ENCODE assay signal across 8 mouse cellular contexts in the genomic region with DNA sequence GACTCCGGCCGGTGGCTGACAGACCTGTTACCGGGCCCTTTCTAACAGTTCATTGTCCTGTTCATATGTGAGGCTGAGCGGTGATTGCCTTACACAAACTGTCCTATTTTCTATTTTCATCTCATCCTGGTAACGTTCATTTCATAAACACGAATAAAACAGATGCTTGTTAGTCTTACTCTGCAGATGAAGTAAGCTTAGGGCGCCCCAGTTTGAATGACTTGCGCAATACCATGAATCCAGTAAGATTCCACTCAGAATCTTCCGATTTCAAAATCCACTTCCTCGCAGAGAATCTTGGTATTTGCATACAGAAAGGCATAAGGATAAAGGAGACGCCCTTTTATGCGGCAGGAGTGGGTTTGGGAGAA. TPM values are rescaled to one million over a fixed set of nuclear protein-coding genes. Genes with fewer than 3 reads are reported as not detected.
DNase-seq lines count a peak whose midpoint lies in the region; ATAC-seq lines count a peak whose summit lies in the region.

No protein-coding gene starts in this region.

- no peaks in the 10 kb centered on the region for H3K27me3 ChIP-seq in heart, embryonic 11.5 days (ENCODE audit: control insufficient read depth, insufficient read depth, low read length)
- H3K27me3 ChIP-seq in hindbrain, embryonic 14.5 days (ENCODE audit: control insufficient read depth, insufficient read depth, low read length) = no peaks in the 10 kb centered on the region

- WGBS in heart, embryonic 11.5 days (ENCODE audit: insufficient replicate concordance) = 11% methylated on average over 12 of the region's 12 CpGs
- 7% methylated on average over 12 of the region's 12 CpGs for WGBS in hindbrain, embryonic 14.5 days

- H3K9me3 ChIP-seq in heart, embryonic 11.5 days (replicated peaks; ENCODE audit: control insufficient read depth, low read length) = no peaks in the 10 kb centered on the region
- no peaks in the 10 kb centered on the region for H3K9me3 ChIP-seq in hindbrain, embryonic 14.5 days (ENCODE audit: control insufficient read depth, low read length)

- peak overlapping the region; percentile 88 for H3K4me2 ChIP-seq in heart, embryonic 11.5 days
- peak overlapping the region; percentile 60 for H3K4me2 ChIP-seq in hindbrain, embryonic 14.5 days (replicated peaks)

- peaks cover 32% of the 10 kb centered on the region for H3K4me1 ChIP-seq in heart, embryonic 11.5 days (ENCODE audit: control insufficient read depth, insufficient read depth, low read length)
- H3K4me1 ChIP-seq in hindbrain, embryonic 14.5 days (replicated peaks; ENCODE audit: control insufficient read depth, insufficient read depth, low read length) = peaks cover 39% of the 10 kb centered on the region

- peak overlapping the region; percentile 95 for H3K4me3 ChIP-seq in heart, embryonic 11.5 days (ENCODE audit: low read depth, low read length)
- H3K4me3 ChIP-seq in hindbrain, embryonic 14.5 days (replicated peaks; ENCODE audit: low read length) = peak overlapping the region; percentile 88

- DNase-seq in heart, postnatal 10 days = no peak
- peak; percentile 66 for DNase-seq in NIH3T3 (ENCODE audit: low read depth)
- no peak for DNase-seq in hindbrain, embryonic 14.5 days (ENCODE audit: low spot score)
- no peak for DNase-seq in thymus, postnatal 0 days (ENCODE audit: low spot score)
- DNase-seq in B cell, adult 2 months = no peak
- no peak for DNase-seq in c-Kit-positive CD71-positive TER-119-positive erythroid progenitor cells, embryonic 14.5 days (ENCODE audit: low spot score)

- intact Hi-C loops in heart, postnatal 10 days (cut with DNase I) = loop anchor here (5.0 kb wide), 1 partner anchor 42 kb away; no protein-coding TSS in a partner anchor

- H3K36me3 ChIP-seq in heart, embryonic 11.5 days (ENCODE audit: control insufficient read depth, insufficient read depth, low read length) = no peaks in the 10 kb centered on the region
- H3K36me3 ChIP-seq in hindbrain, embryonic 14.5 days (replicated peaks; ENCODE audit: control insufficient read depth, insufficient read depth) = no peaks in the 10 kb centered on the region

- H3K27ac ChIP-seq in heart, embryonic 11.5 days (ENCODE audit: low read depth, low read length) = no peak overlapping the region
- H3K27ac ChIP-seq in hindbrain, embryonic 14.5 days = peak overlapping the region; percentile 63; the same call in 1 of the 2 replicates

- no peak for ATAC-seq in heart, embryonic 11.5 days (replicated peaks; ENCODE audit: insufficient number of reproducible peaks, low FRiP score, low TSS enrichment)
- no peak for ATAC-seq in hindbrain, embryonic 14.5 days (ENCODE audit: low FRiP score)
- ATAC-seq in megakaryocyte progenitor cell, adult 5-6 weeks (replicated peaks; ENCODE audit: poor library complexity) = peak; percentile 3; the same call in 1 of the 2 replicates

- peak overlapping the region; percentile 2 for H3K9ac ChIP-seq in heart, embryonic 11.5 days (ENCODE audit: low read depth, low read length)
- H3K9ac ChIP-seq in hindbrain, embryonic 14.5 days = peak overlapping the region; percentile 61

RNA-seq across cellular contexts. Expression of gene Cry2, which starts 0.5 kb away (rescaled TPM):
- 15.3 and 17.7 TPM in 2 replicates for polyA plus RNA-seq in heart, embryonic 11.5 days (2014; fragmentation: Nextera tagmentation; extraction: Ambion mirVana)
- total RNA-seq in heart, postnatal 10 days (2021) = 10 to 100 TPM; 25.6 to 30.9 TPM
- 34.6 and 35.5 TPM in 2 replicates for polyA plus RNA-seq in hindbrain, embryonic 14.5 days (2014; fragmentation: Nextera tagmentation; extraction: Ambion mirVana)
- 9.0 and 10.1 TPM in 2 replicates for total RNA-seq in megakaryocyte progenitor cell, adult 5-6 weeks (2015)
- total RNA-seq in megakaryocyte progenitor cell, adult 5-6 weeks (2017) = 7.4 and 10.9 TPM in 2 replicates
- polyA plus RNA-seq in thymus, postnatal 0 days (2015; fragmentation: Nextera tagmentation; extraction: Ambion mirVana) = 10.9 and 13.0 TPM in 2 replicates

RNA-seq across cellular contexts. Expression of gene Slc35c1, which starts 26.0 kb away (rescaled TPM):
- polyA plus RNA-seq in heart, embryonic 11.5 days (2014; fragmentation: Nextera tagmentation; extraction: Ambion mirVana) = 8.6 and 12.0 TPM in 2 replicates
- 1 to 10 TPM; 6.7 to 6.9 TPM for total RNA-seq in heart, postnatal 10 days (2021)
- 15.4 and 17.1 TPM in 2 replicates for polyA plus RNA-seq in hindbrain, embryonic 14.5 days (2014; fragmentation: Nextera tagmentation; extraction: Ambion mirVana)
- total RNA-seq in megakaryocyte progenitor cell, adult 5-6 weeks (2015) = 62.3 and 76.4 TPM in 2 replicates
- 16.5 and 19.3 TPM in 2 replicates for total RNA-seq in megakaryocyte progenitor cell, adult 5-6 weeks (2017)
- 24.3 and 29.7 TPM in 2 replicates for polyA plus RNA-seq in thymus, postnatal 0 days (2015; fragmentation: Nextera tagmentation; extraction: Ambion mirVana)

RNA-seq across cellular contexts. Expression of gene Mapk8ip1, which starts 33.3 kb away (rescaled TPM):
- 2.7 and 4.1 TPM in 2 replicates for polyA plus RNA-seq in heart, embryonic 11.5 days (2014; fragmentation: Nextera tagmentation; extraction: Ambion mirVana)
- 10 to 100 TPM in 1 of 2 experiments, 1 to 10 TPM in 1; 9.3 to 10.3 TPM for total RNA-seq in heart, postnatal 10 days (2021)
- 68.8 and 74.5 TPM in 2 replicates for polyA plus RNA-seq in hindbrain, embryonic 14.5 days (2014; fragmentation: Nextera tagmentation; extraction: Ambion mirVana)
- not detected in 2 replicates for total RNA-seq in megakaryocyte progenitor cell, adult 5-6 weeks (2015)
- 0.07 TPM in 1 of 2 replicates, not detected in the other for total RNA-seq in megakaryocyte progenitor cell, adult 5-6 weeks (2017)
- 6.2 and 6.3 TPM in 2 replicates for polyA plus RNA-seq in thymus, postnatal 0 days (2015; fragmentation: Nextera tagmentation; extraction: Ambion mirVana)

RNA-seq across cellular contexts. Expression of gene 1700029I15Rik, which starts 52.0 kb away (rescaled TPM):
- 0.67 and 0.89 TPM in 2 replicates for polyA plus RNA-seq in heart, embryonic 11.5 days (2014; fragmentation: Nextera tagmentation; extraction: Ambion mirVana)
- 1 to 10 TPM; 2.0 to 2.1 TPM for total RNA-seq in heart, postnatal 10 days (2021)
- polyA plus RNA-seq in hindbrain, embryonic 14.5 days (2014; fragmentation: Nextera tagmentation; extraction: Ambion mirVana) = 2.9 and 4.2 TPM in 2 replicates
- total RNA-seq in megakaryocyte progenitor cell, adult 5-6 weeks (2015) = 1.6 and 2.1 TPM in 2 replicates
- 1.3 and 2.5 TPM in 2 replicates for total RNA-seq in megakaryocyte progenitor cell, adult 5-6 weeks (2017)
- 2.0 and 2.1 TPM in 2 replicates for polyA plus RNA-seq in thymus, postnatal 0 days (2015; fragmentation: Nextera tagmentation; extraction: Ambion mirVana)

RNA-seq across cellular contexts. Expression of gene Large2, which starts 59.7 kb away (rescaled TPM):
- polyA plus RNA-seq in heart, embryonic 11.5 days (2014; fragmentation: Nextera tagmentation; extraction: Ambion mirVana) = 0.93 and 2.0 TPM in 2 replicates
- under 1 TPM; 0.10 to 0.99 TPM for total RNA-seq in heart, postnatal 10 days (2021)
- polyA plus RNA-seq in hindbrain, embryonic 14.5 days (2014; fragmentation: Nextera tagmentation; extraction: Ambion mirVana) = 2.0 and 2.4 TPM in 2 replicates
- 0.32 and 0.69 TPM in 2 replicates for total RNA-seq in megakaryocyte progenitor cell, adult 5-6 weeks (2015)
- 0.47 TPM in 1 of 2 replicates, not detected in the other for total RNA-seq in megakaryocyte progenitor cell, adult 5-6 weeks (2017)
- 3.4 and 4.0 TPM in 2 replicates for polyA plus RNA-seq in thymus, postnatal 0 days (2015; fragmentation: Nextera tagmentation; extraction: Ambion mirVana)
